Mouse (Mus musculus) bone marrow macrophage, adult 2 months (primary cell): ENCODE measurements around the gene Syne3. TPM values are rescaled to one million over a fixed set of nuclear protein-coding genes. Genes with fewer than 3 reads are reported as not detected.

Experiments used
- H3K27ac ChIP-seq: 2 replicates; pipeline ENCODE4 v1.5.1; 2012; ENCODE audit warnings: low read depth, low read length; ENCODE audit not compliant: insufficient read depth
- H3K4me1 ChIP-seq: 2 replicates; pipeline ENCODE4 v1.6.1; 2012; ENCODE audit warnings: low read length; ENCODE audit not compliant: control insufficient read depth, insufficient read depth
- H3K4me3 ChIP-seq: 2 replicates; pipeline ENCODE4 v1.5.1; 2012; ENCODE audit warnings: mild to moderate bottlenecking, low read length, moderate library complexity; ENCODE audit not compliant: insufficient read depth
- CTCF ChIP-seq: IDR thresholded peaks from 2 replicates; pipeline ENCODE4 v1.5.1; 2012; ENCODE audit warnings: low read depth, mild to moderate bottlenecking, low read length, moderate library complexity
- POLR2A ChIP-seq: IDR thresholded peaks from 2 replicates; pipeline ENCODE4 v1.6.1; 2012; ENCODE audit warnings: mild to moderate bottlenecking, low read depth, low read length, borderline replicate concordance
- polyA plus RNA-seq: library from polyadenylated mRNA; stranded (reverse); fragments of >200 nt; gene quantifications from 2 replicates; pipeline ENCODE4 v1.2.4, GENCODE M21; 2012; ENCODE audit not compliant: missing spikeins, insufficient read depth, insufficient read length

The Syne3 gene
- polyA plus RNA-seq, 1 experiment: 18.2 TPM

- Histone ChIP-seq H3K4me3 (no peak overlapping the region), H3K4me1 (no peaks in the 10 kb centered on the region), H3K27ac (no peak overlapping the region)
- TF ChIP-seq CTCF (no peak), POLR2A (no peak)
Measured at GRCm38 (mm10) chr12:104899835-104900234, 109.8 kb downstream of the Syne3 start.

- TF ChIP-seq CTCF: no peak
- no peak for TF ChIP-seq POLR2A
- no peaks in the 10 kb centered on the region for H3K4me1 ChIP-seq
- H3K4me3 ChIP-seq: no peak overlapping the region
Measured at GRCm38 (mm10) chr12:104899161-104899560, 110.4 kb downstream of the Syne3 start.

DNA sequence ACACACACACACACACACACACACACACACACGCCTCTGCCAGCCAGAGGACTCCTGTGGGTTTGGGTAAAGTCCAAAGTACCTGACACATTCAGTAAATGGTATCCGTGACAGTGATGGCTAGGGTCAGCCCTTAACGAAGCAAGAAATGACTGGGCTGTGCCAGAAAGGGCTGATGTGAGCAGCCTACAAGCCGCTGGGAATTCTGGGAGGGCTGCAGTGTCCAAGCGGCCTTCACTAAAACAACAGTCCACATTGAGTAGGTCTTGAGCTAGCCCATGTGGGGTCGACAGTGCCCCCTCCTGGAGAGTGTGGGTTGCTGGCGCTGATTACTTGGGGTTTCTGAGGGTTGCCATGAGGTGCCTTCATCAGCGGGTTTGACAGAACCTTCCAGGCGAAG is 110.9 kb downstream of the Syne3 start:
- H3K4me3 ChIP-seq: no peak overlapping the region
- TF ChIP-seq CTCF (no peak), POLR2A (no peak)
- H3K27ac ChIP-seq: no peak overlapping the region
- no peaks in the 10 kb centered on the region for H3K4me1 ChIP-seq

More at GRCm38 (mm10) chr12:104899161-104899560, 110.4 kb downstream of the Syne3 start:
- H3K27ac ChIP-seq: no peak overlapping the region

GRCm38 (mm10) chr12:104897051-104897618 is 112.5 kb downstream of the Syne3 start:
- no peak for TF ChIP-seq POLR2A
- no peak for TF ChIP-seq CTCF
- H3K27ac ChIP-seq: no peak overlapping the region
- H3K4me3 ChIP-seq: no peak overlapping the region
- H3K4me1 ChIP-seq: no peaks in the 10 kb centered on the region

- TF ChIP-seq CTCF: no peak
- TF ChIP-seq POLR2A: no peak
- Histone ChIP-seq H3K27ac (no peak overlapping the region), H3K4me1 (no peaks in the 10 kb centered on the region), H3K4me3 (no peak overlapping the region)
Measured at GRCm38 (mm10) chr12:104896640-104897039, 113.0 kb downstream of the Syne3 start.

DNA sequence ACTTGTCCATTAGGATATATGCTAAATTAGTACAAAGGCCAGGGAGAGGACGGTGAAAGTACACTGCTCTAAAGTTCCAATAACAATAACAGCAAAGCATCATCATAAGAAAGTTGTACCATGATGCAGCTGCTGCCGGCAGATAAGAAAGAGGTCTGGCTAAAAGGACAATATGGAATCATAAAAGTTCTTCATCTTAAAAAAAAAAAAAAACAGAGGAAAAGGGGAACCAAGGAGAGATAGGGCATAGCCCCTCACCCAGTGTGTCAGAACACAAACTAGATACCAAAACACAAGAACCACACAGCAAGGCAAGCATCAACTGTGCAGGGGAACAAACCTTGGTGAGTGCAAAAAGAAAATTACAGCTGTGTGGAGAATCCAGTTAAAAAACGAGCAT is 117.4 kb downstream of the Syne3 start:
- no peak for TF ChIP-seq POLR2A
- TF ChIP-seq CTCF: no peak
- Histone ChIP-seq H3K4me3 (no peak overlapping the region), H3K27ac (no peak overlapping the region)

DNA sequence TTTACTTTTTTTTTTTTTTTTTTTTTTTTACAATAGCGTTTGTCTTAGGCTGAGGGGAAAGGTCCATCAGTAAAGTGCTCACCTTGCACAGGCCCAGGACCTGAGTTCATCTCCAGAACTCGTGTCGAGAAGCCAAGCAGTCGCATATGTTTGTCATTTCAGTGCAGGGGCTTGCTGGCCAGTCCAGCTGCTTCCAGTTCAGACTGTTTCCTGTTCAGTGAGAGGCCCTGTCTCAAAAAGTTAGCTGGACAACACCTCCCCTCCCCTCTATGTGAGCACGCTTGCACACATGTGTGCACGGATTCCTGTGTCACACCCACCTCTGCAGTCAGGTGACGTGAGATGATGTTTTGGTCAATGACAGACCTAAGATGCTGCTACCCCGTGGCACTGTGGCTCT is 119.5 kb downstream of the Syne3 start:
- no peaks in the 10 kb centered on the region for H3K4me1 ChIP-seq
- H3K27ac ChIP-seq: no peak overlapping the region
- TF ChIP-seq CTCF: no peak
- no peak for TF ChIP-seq POLR2A
- no peak overlapping the region for H3K4me3 ChIP-seq

More for the DNA sequence above, 117.4 kb downstream of the Syne3 start:
- no peaks in the 10 kb centered on the region for H3K4me1 ChIP-seq

GRCm38 (mm10) chr12:104886104-104886503 is 123.5 kb downstream of the Syne3 start:
- Histone ChIP-seq H3K4me1 (no peaks in the 10 kb centered on the region), H3K4me3 (no peak overlapping the region), H3K27ac (no peak overlapping the region)
- TF ChIP-seq CTCF: no peak
- TF ChIP-seq POLR2A: no peak

DNA sequence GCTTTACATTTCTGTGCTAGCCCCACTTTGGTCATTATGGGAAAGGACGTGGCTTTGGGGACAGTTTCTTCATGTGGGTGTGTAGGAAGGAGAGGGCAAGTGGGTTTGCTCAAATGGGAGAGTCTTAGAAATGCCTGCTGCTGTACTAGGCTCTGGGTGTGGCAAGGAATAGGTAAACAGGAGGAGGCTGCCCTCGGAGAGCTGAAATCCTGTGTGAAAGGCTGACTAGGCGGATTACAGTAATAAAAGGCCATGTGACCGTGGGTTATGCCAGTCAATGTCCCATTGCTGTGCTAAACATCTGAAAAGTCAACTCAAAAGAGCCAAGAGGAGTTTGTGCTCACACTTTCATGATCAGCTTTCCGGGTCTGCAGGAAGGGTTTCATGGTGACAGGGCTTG is 127.1 kb downstream of the Syne3 start:
- Histone ChIP-seq H3K27ac (no peak overlapping the region), H3K4me1 (no peaks in the 10 kb centered on the region), H3K4me3 (no peak overlapping the region)
- TF ChIP-seq CTCF: no peak
- no peak for TF ChIP-seq POLR2A

- no peak for TF ChIP-seq POLR2A
- no peak for TF ChIP-seq CTCF
- Histone ChIP-seq H3K4me1 (no peaks in the 10 kb centered on the region), H3K4me3 (no peak overlapping the region), H3K27ac (no peak overlapping the region)
Measured at GRCm38 (mm10) chr12:104882061-104882460, 127.5 kb downstream of the Syne3 start.

GRCm38 (mm10) chr12:104881518-104882060 is 128.0 kb downstream of the Syne3 start:
- H3K27ac ChIP-seq: no peak overlapping the region
- no peaks in the 10 kb centered on the region for H3K4me1 ChIP-seq
- no peak overlapping the region for H3K4me3 ChIP-seq
- TF ChIP-seq CTCF (no peak), POLR2A (no peak)
